Mouse (Mus musculus) ovary, postnatal 36 days (tissue): ENCODE data around the gene Cpne9.

Experiments used
- DNase-seq: peaks from one replicate; pipeline ENCODE4 v3.0.0; 2022; ENCODE audit warnings: low spot score, mixed read lengths

Gene Cpne9

GRCm38 (mm10) chr6:113282101-113282802 lies at the start of gene Cpne9:
Gene Cpne9, plus strand, starts transcription at chr6:113282307.
- no peak for DNase-seq

DNA sequence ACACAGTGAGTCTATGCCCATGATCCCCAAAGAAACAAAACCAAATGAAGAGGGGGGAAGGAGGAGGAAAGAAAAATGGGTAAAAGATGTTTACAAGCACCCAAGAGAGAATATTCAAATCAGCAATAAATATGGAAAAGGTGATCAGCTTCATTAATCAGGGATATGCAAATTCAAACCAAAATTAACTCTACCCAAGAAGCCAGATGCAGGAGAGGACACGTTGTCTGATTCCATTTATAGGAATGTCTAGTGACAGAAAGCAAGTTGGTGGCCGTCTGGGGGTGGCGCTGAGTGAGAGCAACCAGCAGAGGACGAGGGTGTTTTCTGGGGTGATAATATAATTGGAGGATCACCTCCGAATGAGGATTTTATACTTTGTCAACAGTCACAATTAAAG lies 47.0 kb upstream of the Cpne9 start:
- DNase-seq = no peak

DNA sequence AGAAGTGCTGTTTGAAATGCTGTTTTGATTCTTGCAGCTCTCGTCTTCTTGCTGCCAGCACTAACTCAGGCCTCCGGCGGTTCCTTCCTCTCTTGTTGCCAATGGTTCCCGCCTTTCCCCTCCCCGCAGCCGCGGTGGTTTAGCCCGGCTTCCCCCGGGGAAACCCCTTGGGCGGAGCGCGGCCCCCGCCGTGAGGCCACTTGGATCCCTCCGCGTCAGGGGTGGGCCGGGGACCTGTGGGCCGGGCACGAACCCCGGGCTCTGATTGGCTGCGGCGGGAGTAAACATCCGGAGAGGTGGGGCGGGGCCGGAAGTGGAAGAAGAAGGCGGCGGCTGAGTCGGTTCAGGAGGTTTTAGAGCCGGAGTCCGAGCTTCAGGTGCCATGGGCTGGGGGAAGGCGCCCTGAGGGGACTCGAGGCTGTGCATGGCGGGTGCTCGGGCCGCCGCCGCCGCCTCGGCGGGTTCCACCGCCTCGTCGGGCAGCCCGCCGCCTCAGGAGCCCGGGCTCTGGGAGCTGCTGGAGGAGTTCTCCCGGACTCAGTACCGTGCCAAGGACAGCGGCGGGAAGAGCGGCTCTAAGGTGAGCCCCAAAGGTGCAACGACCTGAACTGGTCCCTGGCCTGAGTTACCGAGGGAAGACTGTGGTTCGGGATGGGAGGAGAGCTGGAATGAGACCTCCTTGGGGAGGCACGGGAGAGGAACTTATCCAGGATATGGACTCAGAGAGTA lies 44.4 kb upstream of the Cpne9 start, which contains the start of gene Mtmr14:
Gene Mtmr14 (plus strand): TSS at position 302 of the 729 bp plus-strand sequence.
- peak; percentile 99 for DNase-seq

GRCm38 (mm10) chr6:113238442-113238841 lies 43.7 kb upstream of the Cpne9 start:
- DNase-seq = no peak

DNA sequence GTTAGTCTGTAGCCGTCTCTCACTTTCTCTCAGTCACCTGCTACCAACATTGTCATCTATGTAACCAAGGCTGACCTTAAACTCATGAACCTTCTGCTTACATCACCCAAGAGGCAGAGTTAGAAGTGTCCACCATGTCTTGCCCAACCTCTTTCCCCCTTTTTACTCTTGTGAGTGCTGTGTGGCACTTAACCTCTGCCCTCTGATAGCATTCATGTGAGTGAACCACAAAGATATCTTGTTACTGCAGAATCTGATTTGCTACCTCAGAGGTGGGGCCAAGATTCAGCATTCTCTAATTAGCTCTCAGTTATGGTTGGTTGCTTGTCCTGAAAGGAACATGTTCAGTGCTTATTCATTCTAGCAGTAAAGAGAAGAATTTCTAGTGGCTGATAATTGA lies 39.4 kb upstream of the Cpne9 start:
- no peak for DNase-seq

- DNase-seq = no peak
Measured at GRCm38 (mm10) chr6:113245585-113245984, 36.5 kb upstream of the Cpne9 start.

DNA sequence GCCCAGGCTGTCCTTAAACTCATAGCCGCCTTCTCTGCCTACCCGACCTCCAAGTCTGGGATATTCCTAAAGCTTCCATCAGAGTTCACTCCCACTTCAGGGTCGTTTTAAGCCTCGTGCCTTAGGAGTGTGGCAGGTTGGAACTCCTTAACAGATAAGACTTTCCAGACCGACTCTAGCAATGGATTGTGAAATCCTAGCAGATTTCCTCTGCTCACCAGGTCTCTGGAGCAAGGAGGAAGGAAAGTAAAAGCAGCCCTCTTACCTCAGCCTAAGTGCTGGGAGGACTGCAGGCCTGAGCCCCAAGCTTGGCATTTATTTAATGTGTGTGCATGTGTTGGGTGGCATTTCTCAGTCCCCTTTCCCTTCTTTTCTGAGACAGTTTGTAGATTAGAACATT lies 31.3 kb upstream of the Cpne9 start:
- no peak for DNase-seq

- no peak for DNase-seq
Measured at GRCm38 (mm10) chr6:113251921-113252320, 30.2 kb upstream of the Cpne9 start.

- no peak for DNase-seq
Measured at GRCm38 (mm10) chr6:113254899-113255298, 27.2 kb upstream of the Cpne9 start.

GRCm38 (mm10) chr6:113261174-113261858 lies 20.8 kb upstream of the Cpne9 start:
- no peak for DNase-seq

GRCm38 (mm10) chr6:113263531-113263930 lies 18.6 kb upstream of the Cpne9 start:
- no peak for DNase-seq

GRCm38 (mm10) chr6:113264429-113264828 lies 17.7 kb upstream of the Cpne9 start:
- no peak for DNase-seq

DNA sequence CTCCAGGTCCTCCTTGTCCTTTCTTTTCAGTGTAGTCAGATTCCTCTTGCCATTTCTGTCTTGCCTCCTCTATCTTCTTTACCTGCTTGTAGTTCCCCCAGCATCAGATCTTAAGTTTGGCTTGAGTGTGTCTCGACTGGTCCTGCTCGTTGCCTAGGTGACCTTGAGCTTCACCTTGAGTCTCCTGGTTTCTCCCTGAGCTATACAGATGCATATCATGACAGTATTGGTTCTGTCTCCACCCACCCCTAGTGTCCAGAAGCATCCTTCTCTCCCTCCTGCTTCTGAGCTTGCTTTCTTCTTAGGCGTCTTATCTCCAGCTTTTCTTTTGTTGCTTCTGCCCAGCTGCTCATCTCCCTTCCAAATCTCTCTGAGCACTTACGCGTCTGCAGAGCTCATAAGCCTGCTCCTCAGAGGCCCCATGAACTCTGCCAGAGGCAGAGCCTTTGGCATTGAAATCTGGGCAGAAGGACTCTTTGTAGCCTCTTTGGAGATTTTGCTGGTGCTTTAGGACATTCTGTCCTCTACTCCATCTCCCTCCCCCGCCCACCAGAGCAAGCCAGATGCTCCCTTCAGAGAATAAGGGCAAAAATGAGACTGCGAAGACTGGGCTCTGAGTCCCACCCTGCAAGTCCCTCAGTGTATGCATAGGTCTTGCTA lies 15.0 kb upstream of the Cpne9 start:
- DNase-seq = no peak

- no peak for DNase-seq
Measured at GRCm38 (mm10) chr6:113267988-113268387, 14.1 kb upstream of the Cpne9 start.

DNA sequence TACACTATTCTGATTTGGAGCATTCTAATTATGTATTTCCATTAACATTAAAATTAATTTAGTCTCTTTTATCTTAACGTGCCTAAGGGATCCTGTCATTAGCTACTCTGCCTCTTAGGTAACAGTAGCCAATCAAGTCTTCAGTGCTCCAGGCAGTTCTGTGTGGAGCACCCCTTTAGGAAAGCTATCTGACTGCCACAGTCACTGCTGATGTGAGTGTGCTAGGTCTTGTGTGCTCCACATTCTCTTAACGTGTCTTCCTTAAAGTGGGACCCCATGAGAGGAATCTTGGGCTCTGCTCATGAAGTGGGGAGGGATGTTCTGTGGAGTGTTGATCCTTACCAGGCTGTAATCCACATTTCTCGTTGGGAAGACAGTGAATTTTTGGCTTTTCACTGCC lies 9.7 kb upstream of the Cpne9 start:
- DNase-seq = no peak

DNA sequence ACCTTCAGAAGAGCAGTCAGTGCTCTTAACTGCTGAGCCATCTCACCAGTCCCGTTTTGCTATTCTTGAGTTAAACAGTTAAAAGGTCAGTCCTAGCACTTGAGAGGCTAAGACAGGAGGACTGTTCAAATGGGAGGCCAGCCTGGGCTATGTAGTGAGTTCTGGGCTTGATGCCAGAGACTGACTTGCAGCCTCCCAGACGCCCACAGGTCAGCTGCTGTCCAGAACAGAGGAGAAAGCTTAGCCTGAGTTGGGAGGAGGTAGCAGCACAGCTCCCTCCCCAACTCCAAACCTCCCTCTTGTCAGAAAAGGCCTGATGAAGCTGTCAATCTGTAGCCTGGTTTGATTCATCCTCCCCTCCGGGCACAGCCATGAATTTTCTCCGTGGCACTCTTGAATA lies 5.3 kb upstream of the Cpne9 start:
- DNase-seq = no peak

DNA sequence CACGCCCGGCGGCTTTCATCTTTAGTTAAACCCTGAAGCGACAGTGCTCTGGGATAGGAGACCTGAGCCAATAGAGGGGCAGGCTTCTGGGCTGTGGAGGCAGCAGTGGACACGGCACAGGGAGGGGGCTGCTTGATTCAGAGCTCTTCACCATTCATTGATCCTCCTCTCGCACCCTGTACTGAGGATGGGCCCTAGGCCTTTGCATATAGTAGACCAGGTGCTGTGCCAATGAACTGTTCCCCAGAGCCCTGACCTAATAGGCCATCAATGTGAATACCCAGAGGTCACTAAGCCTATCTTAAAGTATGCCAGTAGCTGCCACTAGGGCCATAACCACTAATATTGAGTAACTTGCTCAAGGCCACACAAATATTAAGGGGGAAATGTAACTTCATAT lies 431 bp upstream of the Cpne9 start:
- DNase-seq = no peak

DNA sequence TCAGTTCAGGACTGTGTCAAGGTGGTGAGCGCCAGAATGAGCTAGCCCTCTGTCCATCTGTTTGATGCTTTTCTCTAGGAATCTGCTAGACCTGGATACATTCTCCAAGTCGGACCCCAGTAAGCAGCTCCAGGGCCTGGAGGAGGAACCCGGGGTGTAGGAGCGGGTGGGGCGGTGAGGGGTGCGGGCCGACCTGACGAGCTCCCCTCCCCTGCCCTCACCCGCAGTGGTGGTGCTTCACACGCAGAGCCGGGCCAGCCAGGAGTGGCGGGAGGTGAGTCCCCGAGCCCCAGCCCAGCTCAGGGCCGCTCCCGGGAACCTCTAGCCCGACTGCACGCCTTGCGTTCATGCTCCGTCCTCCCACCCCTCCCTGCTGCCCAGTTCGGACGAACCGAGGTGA lies 862 bp downstream of the Cpne9 start:
- DNase-seq = no peak

GRCm38 (mm10) chr6:113283500-113283899 lies 1.4 kb downstream of the Cpne9 start:
- no peak for DNase-seq

DNA sequence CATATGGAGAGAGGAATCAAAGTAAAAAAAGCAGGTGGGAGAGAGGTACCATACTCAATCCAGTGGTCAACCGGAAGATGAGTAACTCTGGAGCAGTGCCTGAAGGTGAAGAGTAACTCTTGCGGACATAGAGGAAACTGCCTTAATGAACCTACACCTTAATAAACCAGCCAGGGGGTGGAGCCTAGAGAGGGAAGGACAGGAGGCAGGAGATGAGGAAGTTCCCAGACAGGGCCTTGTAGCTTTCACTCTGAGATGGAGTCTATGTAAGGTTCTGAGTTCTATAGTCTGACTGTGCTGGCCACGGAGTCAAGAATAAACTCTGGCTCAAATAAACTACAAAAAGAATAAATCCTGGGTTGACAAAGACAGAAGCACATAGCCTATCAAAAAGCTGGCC lies 2.8 kb downstream of the Cpne9 start:
- DNase-seq = no peak

- DNase-seq = no peak
Measured at GRCm38 (mm10) chr6:113286316-113286715, 4.2 kb downstream of the Cpne9 start.

DNA sequence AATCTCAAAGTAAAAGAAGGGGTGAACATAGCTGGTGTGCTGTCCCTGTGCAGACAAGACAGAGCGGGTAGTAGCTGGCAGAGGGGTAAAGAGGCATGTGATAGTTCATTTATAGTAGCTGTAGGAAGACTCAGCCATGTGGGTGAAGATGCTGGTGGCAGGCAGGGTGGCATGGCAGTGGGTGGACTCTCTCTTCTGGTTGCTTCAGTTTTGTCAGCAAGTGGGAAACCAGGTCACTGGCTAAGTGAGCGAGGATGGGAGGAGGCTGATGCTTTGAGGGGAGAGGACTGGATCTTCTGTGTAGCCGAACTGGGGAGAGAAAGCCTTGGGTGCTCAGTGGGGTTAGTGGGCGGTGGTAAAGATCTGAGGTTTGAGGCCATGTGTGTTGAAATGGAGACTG lies 5.1 kb downstream of the Cpne9 start:
- DNase-seq = no peak

DNA sequence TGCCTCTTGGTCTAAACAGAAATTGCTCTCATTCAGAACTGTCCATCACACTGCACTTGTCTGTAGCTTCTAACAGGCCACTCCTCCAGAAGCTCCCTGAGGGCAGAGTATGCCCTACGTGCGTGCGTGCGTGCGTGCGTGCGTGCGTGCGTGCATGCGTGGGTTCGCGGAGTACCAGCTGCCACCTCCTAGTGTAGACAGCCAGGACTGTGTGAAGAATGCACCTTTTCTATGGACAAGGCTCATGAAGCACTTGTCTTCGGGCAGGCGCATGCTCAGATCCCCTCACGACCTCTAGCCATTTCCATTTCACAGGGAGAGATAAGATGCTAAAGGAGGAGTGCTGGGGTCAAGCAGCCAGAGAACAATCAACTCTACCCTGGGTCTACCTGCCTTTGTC lies 7.2 kb downstream of the Cpne9 start:
- DNase-seq = no peak
